Mouse (Mus musculus) E14TG2a.4 (cell line): Measurements from ENCODE around the gene Atxn1.
A peak's percentile ranks its signal among the peaks of the same experiment; 100 is the strongest.

Experiments used
- H3K27me3 ChIP-seq: 2 replicates; pipeline ENCODE4 v1.6.1; 2014; ENCODE audit warnings: low read length, control low read depth; ENCODE audit not compliant: insufficient read depth
- H3K36me3 ChIP-seq: 2 replicates; pipeline ENCODE4 v1.6.1; 2014; ENCODE audit warnings: low read length, control low read depth; ENCODE audit not compliant: insufficient read depth
- H3K4me1 ChIP-seq: replicated peaks from 2 replicates; pipeline ENCODE4 v1.6.1; 2014; ENCODE audit warnings: low read depth, low read length, control low read depth
- H3K4me3 ChIP-seq: replicated peaks from 2 replicates; pipeline ENCODE4 v1.5.1; 2014; ENCODE audit warnings: mild to moderate bottlenecking, low read length
- H3K9me3 ChIP-seq: 2 replicates; pipeline ENCODE4 v1.6.1; 2014; ENCODE audit warnings: low read length, control low read depth
- CTCF ChIP-seq: conservative IDR thresholded peaks from 2 replicates; pipeline ENCODE4 v1.5.1; 2014; ENCODE audit warnings: low read length
- NANOG ChIP-seq: IDR thresholded peaks from 2 replicates; pipeline ENCODE4 v1.6.1; 2014; ENCODE audit warnings: borderline replicate concordance, low read length, mixed read lengths
- POU5F1 ChIP-seq: IDR thresholded peaks from 2 replicates; pipeline ENCODE4 v1.6.1; 2014; ENCODE audit warnings: low read length, borderline replicate concordance

Atxn1 gene

DNA sequence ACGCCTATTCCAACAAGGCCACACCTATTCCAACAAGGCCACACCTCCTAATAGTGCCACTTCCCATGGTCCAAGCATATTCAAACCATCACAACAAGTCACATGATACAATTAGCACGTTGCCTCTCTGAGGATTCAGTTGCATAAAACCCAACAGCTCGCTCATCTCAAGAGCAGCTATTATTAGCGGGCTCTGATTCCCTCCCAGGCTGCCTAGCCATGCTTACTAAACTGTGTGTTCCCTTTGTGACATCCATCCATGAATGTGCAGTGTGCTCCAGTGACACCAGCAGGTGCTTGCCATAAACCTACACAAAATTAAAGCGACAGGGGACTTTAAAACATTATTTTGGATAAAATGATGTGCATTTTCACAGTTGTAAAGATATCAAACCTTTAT lies 25.7 kb upstream of the Atxn1 start:
- H3K4me1 ChIP-seq: peaks cover 44% of the 10 kb centered on the region
- no peaks in the 10 kb centered on the region for H3K9me3 ChIP-seq
- TF ChIP-seq POU5F1 (no peak), CTCF (no peak), NANOG (no peak)
- peaks cover 8% of the 10 kb centered on the region; the same call in 1 of the 2 replicates for H3K27me3 ChIP-seq
- H3K36me3 ChIP-seq: no peaks in the 10 kb centered on the region
- no peak overlapping the region for H3K4me3 ChIP-seq

DNA sequence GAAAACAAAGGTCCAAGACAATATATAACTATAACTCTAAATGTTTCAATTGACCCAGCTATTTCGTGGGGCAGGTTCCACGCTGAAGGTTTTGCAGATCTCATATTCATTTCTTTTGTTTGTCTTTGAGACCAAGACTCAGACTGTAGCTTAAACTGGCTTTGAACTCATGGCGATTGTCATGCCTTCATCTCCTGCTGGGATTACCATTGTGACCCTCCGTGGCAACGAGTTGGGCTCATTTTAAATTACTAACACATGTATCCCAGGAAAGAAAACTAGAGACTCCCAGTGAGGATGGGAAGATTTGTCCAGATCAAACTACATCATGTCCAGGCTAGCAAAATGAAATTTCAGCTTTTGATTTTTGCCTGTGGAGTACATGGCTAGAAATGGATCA lies 14.4 kb upstream of the Atxn1 start:
- TF ChIP-seq POU5F1: no peak
- no peak for TF ChIP-seq CTCF
- TF ChIP-seq NANOG: no peak
- H3K36me3 ChIP-seq: no peaks in the 10 kb centered on the region
- no peaks in the 10 kb centered on the region for H3K9me3 ChIP-seq

DNA sequence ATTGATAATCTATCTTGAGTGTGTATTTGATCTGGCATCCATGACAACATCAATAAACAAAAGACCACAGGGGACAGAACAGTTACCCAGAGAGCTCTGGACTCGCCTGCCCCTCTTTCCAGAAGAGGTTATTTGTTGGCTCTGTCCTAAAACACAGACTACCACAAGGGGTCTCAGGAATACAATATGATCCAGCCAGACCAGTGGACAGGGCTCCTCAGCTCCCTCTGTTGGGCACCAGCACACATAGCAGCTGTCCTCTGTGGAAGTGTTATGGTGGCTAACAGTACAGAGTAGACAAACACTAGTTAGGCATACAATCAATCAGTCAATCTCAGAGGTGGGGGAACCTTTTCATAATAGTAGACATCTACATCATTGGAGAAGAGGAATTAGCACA lies 12.1 kb upstream of the Atxn1 start:
- Histone ChIP-seq H3K4me3 (no peak overlapping the region), H3K27me3 (no peaks in the 10 kb centered on the region), H3K4me1 (peaks cover 13% of the 10 kb centered on the region; the same call in 1 of the 2 replicates), H3K36me3 (no peaks in the 10 kb centered on the region), H3K9me3 (no peaks in the 10 kb centered on the region)
- no peak for TF ChIP-seq NANOG
- peak; percentile 86 for TF ChIP-seq CTCF

More for the DNA sequence above, 14.4 kb upstream of the Atxn1 start:
- H3K27me3 ChIP-seq: no peaks in the 10 kb centered on the region
- H3K4me3 ChIP-seq: no peak overlapping the region
- H3K4me1 ChIP-seq: peaks cover 12% of the 10 kb centered on the region; the same call in 1 of the 2 replicates

DNA sequence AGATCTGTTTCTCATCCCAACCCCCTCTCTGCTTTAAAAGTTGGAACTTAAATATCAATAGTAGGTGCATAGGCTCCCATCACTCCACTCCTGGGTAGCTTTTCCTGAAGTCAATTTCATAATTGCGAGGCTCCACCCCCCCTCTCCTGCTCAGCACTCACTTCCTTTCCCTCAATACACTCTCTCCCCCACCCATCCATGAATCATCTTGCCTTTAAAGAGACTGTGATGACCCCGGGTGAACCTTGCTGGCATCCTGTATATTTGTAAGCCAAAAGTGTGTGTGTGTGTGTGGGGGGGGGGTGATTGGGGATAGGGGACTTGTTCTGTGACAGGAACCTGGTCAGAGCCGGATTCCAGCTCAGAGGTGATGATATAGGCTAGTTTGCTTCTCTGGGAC lies 9.8 kb upstream of the Atxn1 start:
- Histone ChIP-seq H3K4me1 (peaks cover 28% of the 10 kb centered on the region), H3K27me3 (0 out of 2 replicates have a peak, but pooled peaks cover 3% of the 10 kb centered on the region), H3K36me3 (no peaks in the 10 kb centered on the region), H3K9me3 (no peaks in the 10 kb centered on the region), H3K4me3 (no peak overlapping the region)
- TF ChIP-seq NANOG (no peak), CTCF (no peak), POU5F1 (no peak)

DNA sequence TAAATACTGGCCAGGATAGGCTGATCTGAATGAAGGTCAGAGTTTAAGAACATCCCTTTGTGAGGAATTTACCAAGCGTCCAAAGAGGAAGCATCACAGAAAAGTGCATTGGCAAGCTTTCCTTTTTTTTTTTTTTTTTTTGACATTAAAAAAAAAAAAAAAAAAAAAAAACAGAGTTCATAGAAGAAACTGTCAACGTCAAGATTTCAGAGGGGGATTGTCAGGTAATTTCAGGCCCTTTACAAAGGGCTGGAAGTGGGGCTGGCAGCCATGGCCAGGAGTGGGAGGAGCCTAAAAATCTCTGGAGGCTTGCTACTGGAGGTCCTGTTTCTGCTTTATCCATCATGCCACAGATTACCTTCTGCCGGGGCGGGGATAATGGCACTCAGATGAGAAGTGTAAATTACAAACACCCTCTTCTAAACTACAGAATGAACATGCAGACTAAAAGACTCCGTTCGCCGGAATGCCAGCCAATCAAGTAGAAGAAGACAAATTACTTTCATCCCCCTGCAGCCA lies 9.2 kb upstream of the Atxn1 start:
- Histone ChIP-seq H3K36me3 (no peaks in the 10 kb centered on the region), H3K27me3 (0 out of 2 replicates have a peak, but pooled peaks cover 3% of the 10 kb centered on the region), H3K4me1 (peaks cover 23% of the 10 kb centered on the region), H3K4me3 (no peak overlapping the region), H3K9me3 (no peaks in the 10 kb centered on the region)
- no peak for TF ChIP-seq POU5F1
- no peak for TF ChIP-seq CTCF
- TF ChIP-seq NANOG: no peak

DNA sequence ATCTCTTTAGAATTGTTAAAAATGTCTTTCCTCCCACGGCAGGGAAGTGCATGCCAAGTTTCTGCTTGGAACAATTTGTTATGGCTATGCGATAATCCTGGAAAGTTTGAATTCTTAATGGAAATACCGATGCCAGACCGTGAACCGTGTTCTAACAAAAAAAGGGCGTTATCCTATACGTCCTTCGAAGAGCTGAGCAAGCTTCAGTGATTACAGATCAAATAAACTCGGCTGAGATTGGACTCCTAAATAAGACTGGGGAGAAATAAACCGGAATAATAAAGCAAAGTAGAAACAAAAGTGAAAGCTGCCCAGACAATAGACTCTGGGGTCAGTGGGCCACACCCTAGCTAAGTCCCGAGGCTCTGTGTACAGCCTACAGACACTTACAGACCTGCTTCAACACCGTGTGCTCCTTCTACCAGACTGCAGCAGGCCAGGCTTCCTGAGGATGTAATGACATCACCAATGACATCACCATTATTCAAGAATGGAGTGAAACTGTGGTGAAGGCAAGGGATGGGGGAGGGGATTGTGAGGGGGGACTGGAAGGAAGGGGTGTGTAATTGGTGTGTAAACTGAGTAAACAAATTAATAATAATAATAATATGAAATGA lies 6.2 kb upstream of the Atxn1 start:
- no peak overlapping the region for H3K4me3 ChIP-seq
- H3K9me3 ChIP-seq: no peaks in the 10 kb centered on the region
- H3K27me3 ChIP-seq: peaks cover 20% of the 10 kb centered on the region
- TF ChIP-seq NANOG (no peak), CTCF (no peak), POU5F1 (no peak)
- no peaks in the 10 kb centered on the region for H3K36me3 ChIP-seq
- H3K4me1 ChIP-seq: peaks cover 24% of the 10 kb centered on the region

DNA sequence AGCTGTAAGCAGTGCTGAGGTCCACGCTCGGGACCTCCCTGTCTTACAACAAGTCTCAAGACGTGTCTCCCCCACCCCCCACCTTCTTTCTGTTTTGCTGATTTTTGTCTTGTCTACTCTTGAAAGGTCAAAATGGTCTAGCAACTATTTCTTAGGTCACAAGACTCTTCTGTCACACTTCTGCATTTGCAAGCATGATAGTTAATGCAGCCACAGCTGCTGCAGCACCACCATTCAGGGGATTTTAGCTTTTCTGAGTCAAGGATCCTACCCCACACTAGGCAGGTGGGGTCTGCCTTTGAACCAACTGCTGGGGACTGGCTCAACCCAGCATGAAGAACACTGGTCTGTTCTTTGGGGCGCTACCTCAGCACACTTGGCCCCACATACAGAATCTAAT lies 3.4 kb upstream of the Atxn1 start:
- Histone ChIP-seq H3K9me3 (no peaks in the 10 kb centered on the region), H3K4me3 (no peak overlapping the region), H3K4me1 (peaks cover 25% of the 10 kb centered on the region), H3K27me3 (peaks cover 39% of the 10 kb centered on the region), H3K36me3 (no peaks in the 10 kb centered on the region)
- TF ChIP-seq NANOG (no peak), CTCF (no peak), POU5F1 (no peak)

DNA sequence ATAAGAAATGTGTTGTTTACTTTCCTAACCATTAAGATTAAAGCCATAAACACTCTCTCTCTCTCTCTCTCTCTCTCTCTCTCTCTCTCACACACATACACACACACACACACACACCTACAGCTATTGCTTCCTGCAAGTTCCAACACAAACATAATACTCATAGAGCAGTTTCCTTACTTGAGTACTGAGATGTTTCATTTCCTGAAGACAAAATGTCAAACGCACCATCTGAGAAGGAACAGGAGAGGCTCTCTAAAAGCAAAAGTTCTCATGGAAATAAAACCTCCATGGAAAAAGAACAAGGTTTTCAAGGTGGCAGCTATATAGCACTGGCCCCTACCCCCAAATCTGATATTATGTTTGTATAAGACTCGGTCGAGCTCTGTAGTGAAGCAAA lies 2.6 kb upstream of the Atxn1 start:
- Histone ChIP-seq H3K9me3 (no peaks in the 10 kb centered on the region), H3K4me3 (no peak overlapping the region), H3K36me3 (no peaks in the 10 kb centered on the region), H3K27me3 (peaks cover 45% of the 10 kb centered on the region), H3K4me1 (peaks cover 30% of the 10 kb centered on the region)
- TF ChIP-seq POU5F1 (no peak), NANOG (no peak), CTCF (no peak)

DNA sequence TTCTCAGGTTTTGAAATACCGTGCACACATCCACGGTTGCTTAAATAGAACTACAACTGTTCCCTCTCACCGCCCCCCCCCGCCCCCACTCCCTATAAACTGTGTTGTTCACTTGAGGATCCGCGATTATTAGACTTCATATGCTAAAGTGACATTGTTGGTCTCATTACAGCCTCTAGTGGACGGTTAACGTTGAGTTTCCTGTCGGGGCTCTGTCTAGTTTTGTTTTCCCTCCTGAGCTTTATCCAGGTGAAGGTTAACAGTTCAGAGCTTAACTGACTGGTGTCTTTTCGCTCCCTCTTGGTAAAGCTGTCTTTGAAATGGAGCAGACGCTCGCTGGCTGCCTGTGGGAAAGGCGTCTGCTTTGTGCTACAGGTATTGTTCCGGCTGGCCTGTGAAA lies 1.8 kb upstream of the Atxn1 start:
- TF ChIP-seq CTCF: peak; percentile 24; the same call in 1 of the 2 replicates
- TF ChIP-seq POU5F1: no peak
- TF ChIP-seq NANOG: no peak
- peaks cover 53% of the 10 kb centered on the region for H3K27me3 ChIP-seq
- H3K4me3 ChIP-seq: no peak overlapping the region
- H3K36me3 ChIP-seq: no peaks in the 10 kb centered on the region
- H3K4me1 ChIP-seq: peaks cover 36% of the 10 kb centered on the region
- no peaks in the 10 kb centered on the region for H3K9me3 ChIP-seq
